Mouse (Mus musculus) adrenal gland, postnatal 10 days (tissue): Measurements from ENCODE around the gene Flrt1. TPM values are rescaled to one million over a fixed set of nuclear protein-coding genes. Genes with fewer than 3 reads are reported as not detected.
"Not testable (repeated sequence)": the region's sequence is repeated elsewhere in the genome, so short reads cannot be mapped to it uniquely, and the experiment has no call there.

Experiments
- DNase-seq: peaks from one replicate; pipeline ENCODE4 v3.0.0; 2021; ENCODE audit warnings: mixed read lengths
- total RNA-seq, 2 experiments: library from RNA; stranded (reverse); gene quantifications; 2 replicates each; pipeline ENCODE4 v1.2.3; 2021

Flrt1 gene
- total RNA-seq, 2 experiments from 2014 or later, result 1.1 to 2.0 TPM

- no peak for DNase-seq
Observed at GRCm38 (mm10) chr19:7102039-7102438, 3.5 kb downstream of the Flrt1 start.

GRCm38 (mm10) chr19:7099620-7100155, 5.8 kb downstream of the Flrt1 start:
- no peak for DNase-seq

GRCm38 (mm10) chr19:7092756-7093155, 12.8 kb downstream of the Flrt1 start:
- no peak for DNase-seq

- no peak for DNase-seq
Observed at GRCm38 (mm10) chr19:7091448-7092050, 14.0 kb downstream of the Flrt1 start.

- no peak for DNase-seq
Observed at GRCm38 (mm10) chr19:7090369-7091064, 15.0 kb downstream of the Flrt1 start.

- DNase-seq, result no peak
Observed at GRCm38 (mm10) chr19:7089842-7090251, 15.7 kb downstream of the Flrt1 start.

GRCm38 (mm10) chr19:7089050-7089449, 16.5 kb downstream of the Flrt1 start:
- no peak for DNase-seq

GRCm38 (mm10) chr19:7088558-7088957, 17.0 kb downstream of the Flrt1 start:
- no peak for DNase-seq

GRCm38 (mm10) chr19:7084734-7085133, 20.8 kb downstream of the Flrt1 start:
- no peak for DNase-seq

GRCm38 (mm10) chr19:7083035-7083794, 22.3 kb downstream of the Flrt1 start:
- no peak for DNase-seq

- DNase-seq, result no peak
Observed at GRCm38 (mm10) chr19:7081516-7082266, 23.8 kb downstream of the Flrt1 start.

- DNase-seq, result no peak
Observed at GRCm38 (mm10) chr19:7078271-7078670, 27.3 kb downstream of the Flrt1 start.

GRCm38 (mm10) chr19:7077666-7078065, 27.9 kb downstream of the Flrt1 start:
- no peak for DNase-seq

- DNase-seq, result not testable (repeated sequence)
Observed at GRCm38 (mm10) chr19:7075336-7075735, 30.2 kb downstream of the Flrt1 start.

GRCm38 (mm10) chr19:7073997-7074781, 31.3 kb downstream of the Flrt1 start:
- DNase-seq, result no peak

- DNase-seq, result no peak
Observed at GRCm38 (mm10) chr19:7072221-7072620, 33.3 kb downstream of the Flrt1 start.

GRCm38 (mm10) chr19:7070775-7071174, 34.8 kb downstream of the Flrt1 start:
- no peak for DNase-seq

GRCm38 (mm10) chr19:7069781-7070763, 35.5 kb downstream of the Flrt1 start:
- DNase-seq, result peak; percentile 44

- DNase-seq, result peak; percentile 64
Observed at GRCm38 (mm10) chr19:7068661-7069531, 36.6 kb downstream of the Flrt1 start.
